Comparison of ENCODE assay signal across 8 mouse cellular contexts in the genomic region with DNA sequence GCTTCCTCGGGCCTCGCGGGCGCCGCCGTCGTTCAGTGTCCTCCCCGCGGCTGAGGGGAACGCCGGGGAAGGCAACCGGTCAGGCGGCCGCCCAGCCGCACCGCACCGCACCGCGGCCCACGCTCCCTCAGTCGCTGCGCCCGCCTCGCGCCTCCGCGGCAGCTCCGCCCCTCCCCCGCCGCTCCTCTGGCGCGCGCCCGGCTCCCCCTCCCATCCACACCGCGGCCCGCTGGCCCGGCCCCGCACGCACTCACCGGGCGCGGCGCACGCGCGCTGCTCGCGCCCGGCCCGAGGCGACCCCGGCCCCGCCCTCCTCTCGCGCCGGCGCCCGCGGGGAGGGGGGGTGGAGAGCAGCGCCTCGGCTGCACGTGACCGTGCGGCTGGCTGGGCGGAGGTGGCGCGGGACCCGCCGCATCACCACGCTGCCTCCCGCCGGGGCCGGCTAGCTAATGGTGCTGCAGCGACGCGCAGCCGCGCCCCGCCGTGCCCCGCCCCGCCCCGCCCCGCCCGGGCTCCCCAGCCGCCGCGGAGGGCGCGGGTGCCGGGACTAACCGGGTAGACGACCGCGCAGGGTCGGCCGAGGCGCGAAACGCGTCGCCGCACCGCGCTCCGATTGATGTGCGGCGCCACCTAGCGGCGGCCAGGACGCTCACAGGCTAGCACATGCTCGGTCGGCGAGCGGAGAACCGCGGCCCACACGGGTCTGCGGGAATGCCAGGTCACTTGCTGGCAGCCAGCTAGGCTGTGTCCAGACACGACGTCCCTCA. TPM values are rescaled to one million over a fixed set of nuclear protein-coding genes. Genes with fewer than 3 reads are reported as not detected.
DNase-seq lines count a peak whose midpoint lies in the region; ATAC-seq and TF ChIP-seq lines count a peak whose summit lies in the region.

A gene (minus strand): TSS at position 301 of the 767 bp plus-strand sequence.

- H3K9me3 ChIP-seq in hindbrain, postnatal 0 days (ENCODE audit: low read length), result no peaks in the 10 kb centered on the region

- no peaks in the 10 kb centered on the region for H3K27me3 ChIP-seq in hindbrain, postnatal 0 days (ENCODE audit: insufficient read depth, low read length)

- H3K4me3 ChIP-seq in gastrocnemius, adult 2 months, result peak within 1 kb of the TSS; percentile 93
- peak within 1 kb of the TSS; percentile 54 for H3K4me3 ChIP-seq in hindbrain, postnatal 0 days (ENCODE audit: low read length)
- peak within 1 kb of the TSS; percentile 87 for H3K4me3 ChIP-seq in left cerebral cortex, adult 2 months
- peak within 1 kb of the TSS; percentile 49 for H3K4me3 ChIP-seq in macrophage (ENCODE audit: inconsistent target)

- 2% methylated on average over 73 of the region's 122 CpGs for WGBS in hindbrain, postnatal 0 days
- under 1% methylated on average over 91 of the region's 122 CpGs for WGBS in macrophage (ENCODE audit: missing documents)

- peaks cover 42% of the 10 kb centered on the region for H3K79me2 ChIP-seq in macrophage (ENCODE audit: inconsistent target)

- peak; percentile 95 for TF ChIP-seq CTCF in gastrocnemius, adult 2 months (IDR thresholded peaks at IDR 0.05)
- peak; percentile 87 for TF ChIP-seq CTCF in hindbrain, postnatal 0 days (IDR thresholded peaks at IDR 0.05; ENCODE audit: low read depth)
- TF ChIP-seq CTCF in left cerebral cortex, adult 2 months (IDR thresholded peaks at IDR 0.05), result peak; percentile 94

- H3K4me2 ChIP-seq in hindbrain, postnatal 0 days (ENCODE audit: low read depth, low read length), result peak within 1 kb of the TSS; percentile 79

- ATAC-seq in activated CD4-positive, CD25-positive, alpha-beta regulatory T cell, adult 4 months, result peak; percentile 78
- ATAC-seq in common myeloid progenitor, adult 5-6 weeks (replicated peaks; ENCODE audit: low read depth, poor library complexity, severe bottlenecking), result peak; percentile 73
- peak; percentile 96 for ATAC-seq in hindbrain, postnatal 0 days

- H3K36me3 ChIP-seq in hindbrain, postnatal 0 days (ENCODE audit: insufficient read depth, low read length), result no peaks in the 10 kb centered on the region
- no peaks in the 10 kb centered on the region for H3K36me3 ChIP-seq in macrophage (ENCODE audit: inconsistent target)

- H3K27ac ChIP-seq in gastrocnemius, adult 2 months, result peak within 1 kb of the TSS; percentile 96
- H3K27ac ChIP-seq in hindbrain, postnatal 0 days, result peak within 1 kb of the TSS; percentile 91
- peak within 1 kb of the TSS; percentile 93 for H3K27ac ChIP-seq in left cerebral cortex, adult 2 months
- H3K27ac ChIP-seq in macrophage, result 0 out of 2 replicates have a peak within 1 kb of the TSS, but pooled peaks have one; percentile 29

- intact Hi-C loops in gastrocnemius, adult 2 months (cut with DNase I), result loop anchor here (2.0 to 10.0 kb wide), 5 partner anchors 131 to 702 kb away; a partner anchor contains a TSS
- intact Hi-C loops in left cerebral cortex, adult 2 months (cut with DNase I), result loop anchor here (1.0 to 5.0 kb wide), 3 partner anchors 57 to 498 kb away; a partner anchor contains a TSS

- H3K4me1 ChIP-seq in hindbrain, postnatal 0 days (ENCODE audit: insufficient read depth, low read length), result 0 out of 2 replicates have a peak, but pooled peaks cover 4% of the 10 kb centered on the region

- H3K9ac ChIP-seq in hindbrain, postnatal 0 days (replicated peaks; ENCODE audit: low read length), result peak within 1 kb of the TSS; percentile 83

- DNase-seq in gastrocnemius, adult 2 months, result peak; percentile 98
- peak; percentile 97 for DNase-seq in hindbrain, postnatal 0 days (ENCODE audit: low spot score)
- peak; percentile 95 to 97 for DNase-seq in left cerebral cortex, adult 2 months (ENCODE audit: extremely low spot score in 1 of 2, low spot score in 2 of 2)
- DNase-seq in retina, postnatal 7 days (ENCODE audit: low read depth, low spot score), result peak; percentile 89
- peak; percentile 86 to 89 for DNase-seq in urinary bladder, adult 18-20 months (ENCODE audit: low spot score in 2 of 2)

RNA-seq across cellular contexts. Expression of the gene that starts here (rescaled TPM):
- 10 to 100 TPM in 1 of 2 experiments, 1 to 10 TPM in 1; 8.1 to 11.8 TPM for polyA plus RNA-seq in activated CD4-positive, CD25-positive, alpha-beta regulatory T cell, adult 4 months (2017; shearing (Covaris generic))
- total RNA-seq in common myeloid progenitor, adult 5-6 weeks (2017), result 41.5 and 47.1 TPM in 2 replicates
- 10 to 100 TPM; 18.3 to 18.8 TPM for total RNA-seq in gastrocnemius, adult 2 months (2021)
- total RNA-seq in hindbrain, postnatal 0 days (2014; rRNA removed), result 21.7 and 26.1 TPM in 2 replicates
- 25.1 and 29.9 TPM in 2 replicates for polyA plus RNA-seq in hindbrain, postnatal 0 days (2015; fragmentation: Nextera tagmentation; extraction: Ambion mirVana)
- 10 to 100 TPM; 40.0 to 46.1 TPM for total RNA-seq in left cerebral cortex, adult 2 months (2021)
- total RNA-seq in macrophage (2018; cell fraction: chromatin; rRNA removed), result 100 to 1,000 TPM in 13 of 26 experiments, 10 to 100 TPM in 13; 68.3 to 130 (median 100) TPM
- 10 to 100 TPM in 15 of 26 experiments, 1 to 10 TPM in 11; 6.3 to 15.9 (median 10.9) TPM for total RNA-seq in macrophage (2018; cell fraction: cytosol; rRNA removed)
- 10 to 100 TPM; 24.0 to 98.1 (median 61.0) TPM for total RNA-seq in macrophage (2018; cell fraction: nucleus; rRNA removed)
- polyA plus RNA-seq in macrophage (2018), result 9.5 to 10.9 TPM (median 10.3 TPM) in 3 replicates

Comparison
In these comparisons a context has a peak if more than half of its experiments do, and no peak if none do; other contexts are left out.
1. Peak in every context shown above with its lines: DNase-seq, ATAC-seq, H3K4me3 ChIP-seq and H3K27ac ChIP-seq.
2. H3K27ac ChIP-seq: peak in every context shown above with its lines; median percentile 96 in gastrocnemius, adult 2 months; 93 in left cerebral cortex, adult 2 months; 91 in hindbrain, postnatal 0 days; 29 in macrophage.